Mouse (Mus musculus): ENCODE measurements around the gene Daw1.

The Daw1 gene

GRCm38 (mm10) chr1:83159603-83160002, at the start of gene Daw1:
TSS of gene Daw1 (plus strand) at chr1:83159752.
- peak; percentile 11 for DNase-seq (ENCODE audit: low read depth, low spot score)

GRCm38 (mm10) chr1:83110992-83111391, 48.6 kb upstream of the Daw1 start:
- DNase-seq (ENCODE audit: low read depth, low spot score): no peak

- no peak for DNase-seq (ENCODE audit: low read depth, low spot score)
Measured at GRCm38 (mm10) chr1:83111726-83112125, 47.8 kb upstream of the Daw1 start.

- no peak for DNase-seq (ENCODE audit: low read depth, low spot score)
Measured at GRCm38 (mm10) chr1:83116447-83117137, 43.0 kb upstream of the Daw1 start, which contains the start of gene Ccl20. TSS of gene Ccl20 (plus strand) at chr1:83116766.

- DNase-seq (ENCODE audit: low read depth, low spot score): no peak
Measured at GRCm38 (mm10) chr1:83117217-83117616, 42.3 kb upstream of the Daw1 start.

GRCm38 (mm10) chr1:83117661-83118060, 41.9 kb upstream of the Daw1 start:
- no peak for DNase-seq (ENCODE audit: low read depth, low spot score)

- DNase-seq (ENCODE audit: low read depth, low spot score): no peak
Measured at GRCm38 (mm10) chr1:83119903-83120302, 39.6 kb upstream of the Daw1 start.

GRCm38 (mm10) chr1:83120312-83120711, 39.2 kb upstream of the Daw1 start:
- no peak for DNase-seq (ENCODE audit: low read depth, low spot score)

GRCm38 (mm10) chr1:83123201-83123600, 36.4 kb upstream of the Daw1 start:
- DNase-seq (ENCODE audit: low read depth, low spot score): no peak

GRCm38 (mm10) chr1:83135829-83136228, 23.7 kb upstream of the Daw1 start:
- no peak for DNase-seq (ENCODE audit: low read depth, low spot score)

- no peak for DNase-seq (ENCODE audit: low read depth, low spot score)
Measured at GRCm38 (mm10) chr1:83137847-83138246, 21.7 kb upstream of the Daw1 start.

- no peak for DNase-seq (ENCODE audit: low read depth, low spot score)
Measured at GRCm38 (mm10) chr1:83138721-83139120, 20.8 kb upstream of the Daw1 start.

GRCm38 (mm10) chr1:83141510-83141909, 18.0 kb upstream of the Daw1 start:
- no peak for DNase-seq (ENCODE audit: low read depth, low spot score)

- no peak for DNase-seq (ENCODE audit: low read depth, low spot score)
Measured at GRCm38 (mm10) chr1:83142055-83142454, 17.5 kb upstream of the Daw1 start.

GRCm38 (mm10) chr1:83146547-83146946, 13.0 kb upstream of the Daw1 start:
- DNase-seq (ENCODE audit: low read depth, low spot score): no peak

- DNase-seq (ENCODE audit: low read depth, low spot score): no peak
Measured at GRCm38 (mm10) chr1:83150227-83150626, 9.3 kb upstream of the Daw1 start.

GRCm38 (mm10) chr1:83152961-83153360, 6.6 kb upstream of the Daw1 start:
- no peak for DNase-seq (ENCODE audit: low read depth, low spot score)

GRCm38 (mm10) chr1:83156876-83157275, 2.7 kb upstream of the Daw1 start:
- DNase-seq (ENCODE audit: low read depth, low spot score): no peak

GRCm38 (mm10) chr1:83161658-83162057, 2.1 kb downstream of the Daw1 start:
- no peak for DNase-seq (ENCODE audit: low read depth, low spot score)

GRCm38 (mm10) chr1:83164027-83164426, 4.5 kb downstream of the Daw1 start:
- DNase-seq (ENCODE audit: low read depth, low spot score): no peak

GRCm38 (mm10) chr1:83169158-83169557, 9.6 kb downstream of the Daw1 start:
- no peak for DNase-seq (ENCODE audit: low read depth, low spot score)

- DNase-seq (ENCODE audit: low read depth, low spot score): no peak
Measured at GRCm38 (mm10) chr1:83175985-83176384, 16.4 kb downstream of the Daw1 start.

- DNase-seq (ENCODE audit: low read depth, low spot score): no peak
Measured at GRCm38 (mm10) chr1:83179531-83179930, 20.0 kb downstream of the Daw1 start.

- DNase-seq (ENCODE audit: low read depth, low spot score): no peak
Measured at GRCm38 (mm10) chr1:83181418-83181817, 21.9 kb downstream of the Daw1 start.
